Mouse (Mus musculus): ENCODE measurements at regions not wholly inside any gene's neighbourhood (a gene's known extent, or its start where the extent isn't known, plus 50 kb on each side); places are given as distances from the start of the nearest gene placed in this dataset.

DNA sequence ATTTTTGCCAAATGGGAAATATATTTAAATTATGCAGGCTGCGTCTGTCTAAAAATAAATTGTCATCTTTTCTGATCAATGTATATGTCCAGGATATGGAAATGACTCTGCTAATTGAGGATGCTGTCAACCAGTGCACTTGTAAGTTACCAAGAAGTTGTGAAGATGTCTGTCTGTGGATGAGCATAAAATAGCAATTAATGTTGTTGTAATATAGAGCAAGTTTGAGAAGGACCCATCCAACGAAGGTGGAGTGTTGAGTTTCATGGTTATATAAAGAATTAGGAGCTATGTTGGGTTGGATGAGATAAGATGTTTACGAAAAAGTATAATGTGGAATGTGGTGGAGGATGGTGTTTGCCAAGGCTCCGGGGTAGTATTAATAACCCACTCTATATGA is 131.6 kb downstream of the Zbtb18 start:
- Histone ChIP-seq H3K4me1 (replicated peaks; ENCODE audit: control insufficient read depth, insufficient read depth, low read length) (no peaks in the 10 kb centered on the region), H3K9me3 (ENCODE audit: control insufficient read depth) (no peaks in the 10 kb centered on the region), H3K27ac (ENCODE audit: low read depth, low read length) (no peak overlapping the region), H3K36me3 (ENCODE audit: control insufficient read depth, insufficient read depth) (no peaks in the 10 kb centered on the region), H3K4me2 (replicated peaks; ENCODE audit: low read depth) (no peak overlapping the region), H3K9ac (ENCODE audit: low read depth, low read length) (no peak overlapping the region), H3K27me3 (replicated peaks; ENCODE audit: control insufficient read depth, insufficient read depth, low read length) (no peaks in the 10 kb centered on the region), H3K4me3 (ENCODE audit: low read depth, low read length) (no peak overlapping the region)
- TF ChIP-seq CTCF (IDR thresholded peaks at IDR 0.05; ENCODE audit: low read depth), result no peak
- 72% methylated on average over 4 of the region's 4 CpGs for WGBS
- no peak for ATAC-seq

DNA sequence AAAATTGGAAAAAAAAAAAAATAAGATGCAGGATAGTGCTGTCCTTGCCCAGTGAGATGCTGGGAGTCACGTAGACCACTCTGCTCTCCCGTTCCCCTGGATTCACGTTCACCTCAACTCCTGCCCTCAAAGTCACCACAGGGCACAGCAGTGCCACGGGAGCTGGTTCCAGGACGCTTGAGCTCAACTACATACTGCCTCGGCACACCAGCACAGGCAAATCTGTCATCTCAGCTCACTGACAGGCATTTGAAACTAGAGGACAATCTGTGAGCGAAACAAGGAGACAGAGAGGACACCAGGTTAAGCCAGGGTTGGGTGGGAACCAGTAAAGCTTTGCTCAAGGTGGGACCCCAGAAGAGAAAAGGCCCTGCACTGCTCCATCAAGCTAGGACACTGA is 132.2 kb downstream of the Zbtb18 start:
- Histone ChIP-seq H3K9me3 (ENCODE audit: control insufficient read depth) (no peaks in the 10 kb centered on the region), H3K27ac (ENCODE audit: low read depth, low read length) (no peak overlapping the region), H3K4me1 (replicated peaks; ENCODE audit: control insufficient read depth, insufficient read depth, low read length) (no peaks in the 10 kb centered on the region), H3K4me2 (replicated peaks; ENCODE audit: low read depth) (no peak overlapping the region), H3K36me3 (ENCODE audit: control insufficient read depth, insufficient read depth) (no peaks in the 10 kb centered on the region), H3K27me3 (replicated peaks; ENCODE audit: control insufficient read depth, insufficient read depth, low read length) (no peaks in the 10 kb centered on the region), H3K4me3 (ENCODE audit: low read depth, low read length) (no peak overlapping the region), H3K9ac (ENCODE audit: low read depth, low read length) (no peak overlapping the region)
- 89% methylated on average over 7 of the region's 7 CpGs for WGBS
- no peak for ATAC-seq
- TF ChIP-seq CTCF (IDR thresholded peaks at IDR 0.05; ENCODE audit: low read depth), result no peak

DNA sequence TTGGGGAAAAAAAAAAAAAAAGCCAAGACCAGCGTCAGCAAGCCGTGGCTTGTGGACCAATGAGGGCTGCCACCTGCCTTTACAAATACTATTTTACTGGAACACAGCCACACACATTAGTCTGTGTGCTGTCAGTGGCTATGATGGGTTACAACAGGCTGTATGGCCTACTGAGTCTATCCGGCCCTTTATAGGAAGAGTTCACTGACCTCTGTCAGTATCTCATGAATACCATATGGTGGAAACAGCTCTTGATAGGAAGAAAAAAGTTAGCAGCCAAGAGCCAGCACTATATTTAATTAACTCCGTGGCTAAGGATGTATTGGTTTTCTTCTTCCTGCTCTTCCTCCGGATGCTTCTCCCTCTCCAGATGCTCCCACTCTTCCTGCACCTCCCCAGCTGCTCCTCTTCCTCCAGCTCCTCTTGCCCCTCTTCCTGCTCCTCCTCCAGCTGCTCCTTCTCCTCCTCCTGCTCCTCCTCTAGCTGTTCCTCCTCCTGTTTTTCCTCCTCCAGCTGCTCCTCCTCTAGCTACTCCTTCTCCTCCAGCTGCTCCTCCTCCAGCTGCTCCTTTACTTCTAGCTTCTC is 142.2 kb downstream of the Zbtb18 start:
- H3K4me3 ChIP-seq (ENCODE audit: low read depth, low read length), result no peak overlapping the region
- no peak overlapping the region for H3K4me2 ChIP-seq (replicated peaks; ENCODE audit: low read depth)
- no peaks in the 10 kb centered on the region for H3K36me3 ChIP-seq (ENCODE audit: control insufficient read depth, insufficient read depth)
- no peak overlapping the region for H3K9ac ChIP-seq (ENCODE audit: low read depth, low read length)
- H3K27me3 ChIP-seq (replicated peaks; ENCODE audit: control insufficient read depth, insufficient read depth, low read length), result no peaks in the 10 kb centered on the region
- no peak for TF ChIP-seq CTCF (IDR thresholded peaks at IDR 0.05; ENCODE audit: low read depth)
- no peak overlapping the region for H3K27ac ChIP-seq (ENCODE audit: low read depth, low read length)
- ATAC-seq, result no peak
- H3K4me1 ChIP-seq (replicated peaks; ENCODE audit: control insufficient read depth, insufficient read depth, low read length), result no peaks in the 10 kb centered on the region
- H3K9me3 ChIP-seq (ENCODE audit: control insufficient read depth), result no peaks in the 10 kb centered on the region
- 56% methylated on average over 5 of the region's 5 CpGs for whole genome bisulfite sequencing

DNA sequence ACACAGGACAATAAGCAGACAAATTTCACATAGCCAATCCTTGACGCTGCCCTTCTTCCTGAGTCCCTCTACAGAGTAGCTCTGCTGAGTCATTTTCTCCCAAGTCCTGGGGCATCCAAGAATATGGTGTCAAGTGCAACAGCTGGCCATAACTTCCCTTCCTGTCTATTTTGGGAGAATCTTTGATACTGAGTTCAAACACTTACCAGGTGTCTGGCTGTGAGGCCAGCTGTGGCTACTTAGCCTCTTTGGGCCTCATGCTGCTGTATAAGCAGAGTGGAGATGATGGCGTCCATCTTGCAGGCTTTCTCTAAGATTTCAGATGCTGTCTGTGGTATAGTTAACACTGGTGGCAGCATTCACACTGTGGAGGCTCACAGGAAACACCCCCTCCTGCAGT is 143.2 kb downstream of the Zbtb18 start:
- no peaks in the 10 kb centered on the region for H3K4me1 ChIP-seq (replicated peaks; ENCODE audit: control insufficient read depth, insufficient read depth, low read length)
- no peak overlapping the region for H3K9ac ChIP-seq (ENCODE audit: low read depth, low read length)
- TF ChIP-seq CTCF (IDR thresholded peaks at IDR 0.05; ENCODE audit: low read depth), result no peak
- H3K27ac ChIP-seq (ENCODE audit: low read depth, low read length), result no peak overlapping the region
- H3K4me2 ChIP-seq (replicated peaks; ENCODE audit: low read depth), result no peak overlapping the region
- H3K27me3 ChIP-seq (replicated peaks; ENCODE audit: control insufficient read depth, insufficient read depth, low read length), result no peaks in the 10 kb centered on the region
- WGBS, result 85% methylated on average over 2 of the region's 2 CpGs
- no peaks in the 10 kb centered on the region for H3K36me3 ChIP-seq (ENCODE audit: control insufficient read depth, insufficient read depth)
- no peak for ATAC-seq
- H3K4me3 ChIP-seq (ENCODE audit: low read depth, low read length), result no peak overlapping the region
- H3K9me3 ChIP-seq (ENCODE audit: control insufficient read depth), result no peaks in the 10 kb centered on the region

DNA sequence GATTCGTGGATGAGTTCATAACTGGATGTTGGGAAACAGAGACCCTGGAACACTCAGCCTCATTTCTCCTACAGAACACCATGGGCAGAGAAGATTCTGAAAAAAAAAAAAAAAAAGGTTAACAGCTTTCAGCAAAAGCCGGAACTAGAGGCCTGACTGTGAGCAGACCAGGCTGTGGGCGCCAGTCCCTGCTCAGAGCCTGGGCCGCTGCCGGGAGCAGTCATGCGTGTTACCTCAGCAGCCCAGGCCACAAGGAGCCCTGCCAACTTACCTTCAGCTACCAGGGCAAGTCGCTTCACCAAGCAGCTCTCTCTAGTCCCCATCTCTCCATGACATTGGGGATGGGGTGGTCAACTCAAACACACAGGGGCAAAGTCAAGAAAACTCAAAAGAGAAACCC is 140.6 kb upstream of the 1700016C15Rik start:
- H3K27ac ChIP-seq (ENCODE audit: low read depth, low read length), result no peak overlapping the region
- H3K4me2 ChIP-seq (replicated peaks; ENCODE audit: low read depth), result no peak overlapping the region
- no peak overlapping the region for H3K4me3 ChIP-seq (ENCODE audit: low read depth, low read length)
- no peaks in the 10 kb centered on the region for H3K36me3 ChIP-seq (ENCODE audit: control insufficient read depth, insufficient read depth)
- no peaks in the 10 kb centered on the region for H3K4me1 ChIP-seq (replicated peaks; ENCODE audit: control insufficient read depth, insufficient read depth, low read length)
- no peaks in the 10 kb centered on the region for H3K9me3 ChIP-seq (ENCODE audit: control insufficient read depth)
- TF ChIP-seq CTCF (IDR thresholded peaks at IDR 0.05; ENCODE audit: low read depth), result no peak
- WGBS, result 92% methylated on average over 7 of the region's 7 CpGs
- H3K27me3 ChIP-seq (replicated peaks; ENCODE audit: control insufficient read depth, insufficient read depth, low read length), result no peaks in the 10 kb centered on the region
- H3K9ac ChIP-seq (ENCODE audit: low read depth, low read length), result no peak overlapping the region
- no peak for ATAC-seq

DNA sequence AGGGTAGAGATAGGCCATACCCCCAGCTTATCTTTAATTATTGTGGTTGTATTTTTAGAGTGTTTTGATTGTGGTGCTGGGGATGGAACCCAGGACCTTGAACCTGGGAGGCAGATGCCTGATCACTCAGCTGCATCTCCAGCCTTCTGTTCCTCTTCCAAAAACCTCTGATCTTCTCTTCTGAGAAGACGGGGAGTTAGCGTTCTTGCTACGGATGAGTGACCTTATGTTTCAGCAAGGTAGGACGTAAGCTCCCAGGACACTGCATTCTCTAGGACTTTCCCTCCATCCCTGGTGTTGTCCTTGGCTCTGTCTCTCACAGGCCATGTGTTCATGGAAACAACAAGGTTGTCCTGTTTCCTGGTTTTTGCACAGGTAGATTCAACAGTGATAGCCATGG is 140.0 kb upstream of the 1700016C15Rik start:
- no peak for TF ChIP-seq CTCF (IDR thresholded peaks at IDR 0.05; ENCODE audit: low read depth)
- no peaks in the 10 kb centered on the region for H3K36me3 ChIP-seq (ENCODE audit: control insufficient read depth, insufficient read depth)
- H3K9ac ChIP-seq (ENCODE audit: low read depth, low read length), result no peak overlapping the region
- no peak overlapping the region for H3K27ac ChIP-seq (ENCODE audit: low read depth, low read length)
- no peaks in the 10 kb centered on the region for H3K9me3 ChIP-seq (ENCODE audit: control insufficient read depth)
- H3K27me3 ChIP-seq (replicated peaks; ENCODE audit: control insufficient read depth, insufficient read depth, low read length), result no peaks in the 10 kb centered on the region
- WGBS, result 95% methylated on average over 4 of the region's 4 CpGs
- no peak overlapping the region for H3K4me2 ChIP-seq (replicated peaks; ENCODE audit: low read depth)
- H3K4me1 ChIP-seq (replicated peaks; ENCODE audit: control insufficient read depth, insufficient read depth, low read length), result no peaks in the 10 kb centered on the region
- ATAC-seq, result no peak
- no peak overlapping the region for H3K4me3 ChIP-seq (ENCODE audit: low read depth, low read length)

DNA sequence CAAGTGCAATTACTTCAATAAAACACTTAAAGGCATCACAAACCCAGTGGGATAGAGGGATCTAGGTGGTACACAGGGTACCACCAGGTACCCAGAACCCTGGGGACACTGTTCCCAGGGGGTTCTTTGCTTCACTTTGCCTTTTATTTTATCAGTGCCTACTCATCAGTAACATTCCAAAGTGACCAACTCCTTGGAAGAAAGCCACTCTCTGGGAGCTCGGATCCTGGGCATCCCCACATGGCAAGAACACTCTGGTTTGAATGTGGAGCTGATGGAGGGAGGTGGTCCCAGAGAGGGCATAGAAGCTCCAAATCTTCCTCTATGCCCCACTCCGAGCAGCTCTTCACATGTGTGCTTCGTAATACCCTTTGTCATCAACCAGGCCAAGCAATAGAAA is 137.9 kb upstream of the 1700016C15Rik start:
- Histone ChIP-seq H3K27me3 (replicated peaks; ENCODE audit: control insufficient read depth, insufficient read depth, low read length) (no peaks in the 10 kb centered on the region), H3K9ac (ENCODE audit: low read depth, low read length) (no peak overlapping the region), H3K4me3 (ENCODE audit: low read depth, low read length) (no peak overlapping the region), H3K36me3 (ENCODE audit: control insufficient read depth, insufficient read depth) (no peaks in the 10 kb centered on the region), H3K27ac (ENCODE audit: low read depth, low read length) (no peak overlapping the region), H3K4me1 (replicated peaks; ENCODE audit: control insufficient read depth, insufficient read depth, low read length) (no peaks in the 10 kb centered on the region), H3K4me2 (replicated peaks; ENCODE audit: low read depth) (no peak overlapping the region), H3K9me3 (ENCODE audit: control insufficient read depth) (no peaks in the 10 kb centered on the region)
- 93% methylated on average over 3 of the region's 3 CpGs for WGBS
- no peak for ATAC-seq
- TF ChIP-seq CTCF (IDR thresholded peaks at IDR 0.05; ENCODE audit: low read depth), result no peak

All from intestine, postnatal 0 days (tissue).